Mouse (Mus musculus) small intestine, adult 2 months (tissue): ENCODE results near the gene Mindy2. TPM values are rescaled to one million over a fixed set of nuclear protein-coding genes. Genes with fewer than 3 reads are reported as not detected.

Source experiments
- H3K27ac ChIP-seq: fragments of 200-500 bp; 2 replicates; pipeline ENCODE4 v1.5.1; 2012; ENCODE audit warnings: low read depth, low read length, control low read depth, inconsistent platforms; ENCODE audit not compliant: insufficient read depth
- H3K27me3 ChIP-seq: fragments of 200-500 bp; 2 replicates; pipeline ENCODE4 v1.6.1; 2012; ENCODE audit warnings: mild to moderate bottlenecking, moderate library complexity, low read length, inconsistent platforms; ENCODE audit not compliant: control insufficient read depth, insufficient read depth
- H3K36me3 ChIP-seq: fragments of 200-500 bp; 2 replicates; pipeline ENCODE4 v1.6.1; 2012; ENCODE audit warnings: mild to moderate bottlenecking, low read length, control low read depth, inconsistent platforms; ENCODE audit not compliant: control insufficient read depth, insufficient read depth
- H3K4me1 ChIP-seq: fragments of 200-500 bp; 2 replicates; pipeline ENCODE4 v1.6.1; 2012; ENCODE audit warnings: low read length, inconsistent platforms, mixed read lengths; ENCODE audit not compliant: control insufficient read depth, insufficient read depth, insufficient read length
- H3K4me3 ChIP-seq: fragments of 200-500 bp; 2 replicates; pipeline ENCODE4 v1.5.1; 2012; ENCODE audit warnings: low read depth, mild to moderate bottlenecking, control low read depth, inconsistent platforms, low read length, moderate library complexity
- CTCF ChIP-seq: fragments of 200-500 bp; IDR thresholded peaks from 2 replicates; pipeline ENCODE4 v1.5.1; 2012; ENCODE audit warnings: low read depth, mild to moderate bottlenecking, control low read depth, inconsistent platforms, low read length, moderate library complexity, mixed read lengths; ENCODE audit not compliant: insufficient replicate concordance, insufficient read length; ENCODE audit errors: extremely low read depth
- POLR2A ChIP-seq: fragments of 200-500 bp; IDR thresholded peaks from 2 replicates; pipeline ENCODE4 v1.6.1; 2012; ENCODE audit warnings: low read depth, mild to moderate bottlenecking, control low read depth, inconsistent platforms, low read length, moderate library complexity
- WGBS: fragments of 180-500 bp; shearing (Covaris S2); methylation state at CpG from one replicate; pipeline ENCODE4 v1.1.7; 2018; 5-methylcytosine and 5-hydroxymethylcytosine counted together
- polyA plus RNA-seq: library from polyadenylated mRNA; depleted of rRNA; stranded (reverse); fragments of >200 nt; gene quantifications from 2 replicates; pipeline ENCODE4 v1.2.3, GENCODE M21; 2012

Mindy2 gene
- polyA plus RNA-seq, 1 experiment, result 12.0 TPM

DNA sequence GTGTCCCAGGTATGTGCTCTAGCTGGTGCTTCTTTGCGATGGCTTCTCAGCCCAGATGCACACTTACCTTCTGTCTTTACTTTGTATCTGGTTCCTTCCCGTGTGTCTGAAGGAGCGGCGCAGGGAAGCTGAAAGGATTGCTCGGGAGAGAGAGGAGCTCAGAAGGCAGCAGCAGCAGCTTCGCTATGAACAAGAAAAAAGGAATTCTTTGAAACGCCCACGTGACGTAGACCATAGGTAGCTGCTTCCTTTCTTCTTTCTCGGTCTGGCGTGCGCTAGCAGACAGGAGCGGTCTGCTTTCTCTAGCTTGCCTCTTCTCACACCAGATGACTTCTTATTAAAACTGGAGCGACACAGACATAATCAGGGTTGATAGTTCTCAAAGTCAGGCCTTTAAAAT, 72.3 kb downstream of the Mindy2 start:
- no peak for TF ChIP-seq CTCF
- TF ChIP-seq POLR2A, result no peak
- H3K4me3 ChIP-seq, result no peak overlapping the region

DNA sequence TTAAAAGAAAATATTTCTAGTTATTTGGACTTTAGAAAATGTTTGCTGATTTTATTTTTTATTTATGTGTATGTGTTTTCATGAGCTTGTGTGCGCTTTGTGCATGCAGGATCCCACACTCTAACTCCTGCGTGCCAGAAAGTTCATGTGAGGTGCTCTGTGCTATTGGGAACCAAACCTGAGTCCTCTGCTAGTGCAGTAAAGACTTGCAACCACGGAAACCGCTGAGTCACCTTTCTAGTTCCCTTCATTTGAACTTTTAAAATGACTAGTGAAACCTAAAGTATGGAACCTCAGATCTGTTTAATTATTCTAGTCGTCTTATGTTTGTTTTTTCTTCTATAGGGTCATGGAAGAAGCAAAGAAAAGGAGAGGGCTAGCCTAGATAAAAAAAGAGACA, 76.0 kb downstream of the Mindy2 start:
- WGBS, result 79% methylated on average over 5 of the region's 5 CpGs
- Histone ChIP-seq H3K4me3 (no peak overlapping the region), H3K4me1 (no peaks in the 10 kb centered on the region), H3K27ac (no peak overlapping the region), H3K36me3 (peaks cover 55% of the 10 kb centered on the region), H3K27me3 (no peaks in the 10 kb centered on the region)
- no peak for TF ChIP-seq POLR2A
- TF ChIP-seq CTCF, result no peak

More for the DNA sequence above, 72.3 kb downstream of the Mindy2 start:
- H3K4me1 ChIP-seq, result no peaks in the 10 kb centered on the region
- H3K27ac ChIP-seq, result no peak overlapping the region
- H3K36me3 ChIP-seq, result peaks cover 71% of the 10 kb centered on the region
- no peaks in the 10 kb centered on the region for H3K27me3 ChIP-seq
- WGBS, result 88% methylated on average over 14 of the region's 14 CpGs

DNA sequence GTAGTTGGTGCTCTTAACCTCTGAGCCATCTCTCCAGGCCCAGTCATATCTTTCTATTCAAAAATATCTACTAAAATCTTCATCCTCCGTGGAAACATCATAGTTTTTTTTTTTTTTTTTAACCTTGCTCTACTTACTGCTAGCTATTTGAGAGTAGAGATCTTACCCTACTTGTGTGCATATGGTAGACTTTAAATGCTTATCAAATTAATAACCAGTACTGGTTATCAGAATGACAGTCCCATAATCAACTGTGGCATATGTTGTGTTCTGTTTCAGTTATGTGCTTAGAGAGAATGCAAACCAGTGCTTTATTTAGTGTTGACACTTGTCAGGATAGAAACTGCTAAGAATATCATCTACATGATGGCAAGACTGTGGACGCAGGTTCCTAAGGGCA, 78.9 kb downstream of the Mindy2 start:
- TF ChIP-seq CTCF (no peak), POLR2A (no peak)
- no peak overlapping the region for H3K4me3 ChIP-seq
- H3K27me3 ChIP-seq, result no peaks in the 10 kb centered on the region
- 79% methylated on average over 2 of the region's 2 CpGs for WGBS
- H3K27ac ChIP-seq, result no peak overlapping the region
- H3K36me3 ChIP-seq, result peaks cover 57% of the 10 kb centered on the region
- no peaks in the 10 kb centered on the region for H3K4me1 ChIP-seq

DNA sequence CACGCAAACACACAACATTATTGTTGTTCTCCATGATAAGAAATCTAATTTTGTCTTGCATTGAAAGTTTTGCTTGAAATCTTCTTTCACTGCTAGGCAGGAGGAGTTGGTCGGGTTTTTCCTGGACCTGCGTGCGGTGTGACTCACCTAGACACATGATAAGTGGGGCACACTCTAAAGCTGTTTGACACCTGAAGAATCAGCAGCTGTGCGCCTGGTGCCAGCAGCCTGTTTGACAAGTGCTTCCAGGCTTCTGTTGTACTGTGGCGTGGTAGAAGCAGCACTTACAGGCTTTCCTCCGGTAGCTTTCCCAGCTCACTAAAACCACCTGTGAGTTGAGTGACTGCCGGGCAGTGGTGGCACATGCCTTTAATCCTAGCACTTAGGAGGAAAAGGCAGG, 86.6 kb downstream of the Mindy2 start:
- H3K4me3 ChIP-seq, result no peak overlapping the region
- TF ChIP-seq CTCF (no peak), POLR2A (no peak)
- no peaks in the 10 kb centered on the region for H3K27me3 ChIP-seq
- WGBS, result 72% methylated on average over 8 of the region's 8 CpGs
- no peaks in the 10 kb centered on the region for H3K4me1 ChIP-seq
- H3K27ac ChIP-seq, result no peak overlapping the region
- peaks cover 30% of the 10 kb centered on the region for H3K36me3 ChIP-seq

DNA sequence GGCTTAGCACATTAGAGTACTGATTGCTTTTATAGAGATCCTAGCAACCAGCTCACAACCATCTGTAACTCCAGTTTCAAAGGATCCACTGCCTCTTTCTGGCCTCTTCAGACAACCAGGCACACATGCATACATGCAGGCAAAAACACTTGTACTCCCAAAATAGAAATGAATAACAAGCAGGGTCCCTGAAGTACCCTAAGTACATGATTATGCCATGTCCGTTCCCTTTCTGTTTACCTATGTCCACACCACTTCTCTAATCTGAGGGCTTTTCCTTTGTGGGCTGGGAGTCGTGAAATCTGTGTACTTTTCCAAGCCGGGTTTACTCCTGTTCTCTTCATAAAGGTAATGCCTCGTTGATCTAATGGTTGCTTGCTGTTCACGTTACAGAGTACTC, 89.3 kb downstream of the Mindy2 start:
- WGBS, result 66% methylated on average over 5 of the region's 5 CpGs
- H3K27ac ChIP-seq, result no peak overlapping the region
- peaks cover 14% of the 10 kb centered on the region for H3K36me3 ChIP-seq
- no peak overlapping the region for H3K4me3 ChIP-seq
- H3K27me3 ChIP-seq, result no peaks in the 10 kb centered on the region
- TF ChIP-seq POLR2A, result no peak
- no peak for TF ChIP-seq CTCF
- H3K4me1 ChIP-seq, result no peaks in the 10 kb centered on the region

DNA sequence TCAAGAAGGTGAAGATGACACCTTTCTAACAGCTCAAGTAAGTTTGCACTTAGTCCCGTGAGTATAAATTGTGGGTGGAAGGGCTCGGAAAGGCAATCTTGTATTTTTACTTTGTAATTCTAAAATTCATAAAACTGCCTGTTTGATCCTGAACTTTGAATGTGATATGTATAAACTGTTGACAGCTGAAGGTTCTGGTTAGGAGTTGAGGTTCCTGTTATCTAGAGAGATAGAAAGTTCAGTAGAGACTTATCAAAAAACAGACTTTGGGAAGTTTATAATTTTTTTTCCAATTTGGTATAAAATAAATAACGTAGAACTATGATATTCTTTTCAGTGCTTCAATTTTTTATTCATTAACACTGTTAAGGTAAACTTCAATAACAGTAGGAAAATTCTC, 94.1 kb downstream of the Mindy2 start:
- Histone ChIP-seq H3K4me3 (no peak overlapping the region), H3K27me3 (no peaks in the 10 kb centered on the region), H3K36me3 (peaks cover 24% of the 10 kb centered on the region), H3K4me1 (no peaks in the 10 kb centered on the region), H3K27ac (no peak overlapping the region)
- 94% methylated on average over 3 of the region's 3 CpGs for WGBS
- TF ChIP-seq CTCF (no peak), POLR2A (no peak)

DNA sequence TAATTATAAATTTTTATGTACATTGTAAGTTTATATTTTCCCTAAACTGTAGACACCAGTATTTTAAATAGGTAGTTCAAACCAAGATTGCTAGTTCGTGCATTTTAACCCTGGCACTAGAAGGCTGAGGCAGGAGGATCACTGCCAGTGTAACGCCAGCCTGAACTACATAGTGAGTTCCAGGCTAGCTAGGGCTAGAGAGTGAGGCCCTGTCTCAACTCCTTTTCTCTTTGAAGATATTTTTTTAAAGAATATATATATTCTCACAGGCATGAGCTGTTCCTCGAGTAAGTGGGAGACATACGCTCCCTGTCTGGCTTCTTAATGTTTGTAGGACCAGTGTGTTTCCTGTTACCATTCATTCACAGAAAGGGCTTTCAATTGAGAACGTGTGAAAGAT, 100.2 kb downstream of the Mindy2 start:
- H3K36me3 ChIP-seq, result peaks cover 16% of the 10 kb centered on the region
- no peaks in the 10 kb centered on the region for H3K4me1 ChIP-seq
- WGBS, result 91% methylated on average over 5 of the region's 5 CpGs
- H3K4me3 ChIP-seq, result no peak overlapping the region
- H3K27me3 ChIP-seq, result no peaks in the 10 kb centered on the region
- no peak overlapping the region for H3K27ac ChIP-seq
- no peak for TF ChIP-seq CTCF
- TF ChIP-seq POLR2A, result no peak

DNA sequence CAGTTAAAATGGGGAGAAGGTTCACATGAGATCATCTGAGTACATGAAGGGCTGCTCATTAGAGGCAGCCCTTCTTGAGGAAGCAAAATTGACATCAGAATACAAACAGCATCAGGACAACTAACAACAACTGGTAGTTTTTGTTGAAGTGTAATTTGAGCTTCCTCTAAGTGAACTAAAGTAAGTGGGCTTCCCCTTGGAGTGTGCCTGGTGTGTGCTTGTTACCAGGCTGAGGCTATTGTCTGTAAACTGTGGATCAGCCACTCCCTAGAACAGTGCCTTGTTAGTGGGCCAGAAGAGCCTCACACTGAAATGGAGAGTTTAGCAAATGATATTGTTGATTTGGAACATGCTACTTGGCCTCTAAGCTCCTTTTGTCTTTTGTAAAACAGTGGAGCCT, 101.5 kb downstream of the Mindy2 start:
- TF ChIP-seq CTCF (no peak), POLR2A (no peak)
- no peak overlapping the region for H3K27ac ChIP-seq
- no peaks in the 10 kb centered on the region for H3K27me3 ChIP-seq
- peaks cover 2% of the 10 kb centered on the region; the same call in 1 of the 2 replicates for H3K4me1 ChIP-seq
- no peak overlapping the region for H3K4me3 ChIP-seq
- peaks cover 14% of the 10 kb centered on the region for H3K36me3 ChIP-seq
